Mouse (Mus musculus) hindlimb bud, embryonic 11.5 days (tissue): ENCODE data around the gene Alx3.
"Not testable (repeated sequence)": the region's sequence is repeated elsewhere in the genome, so short reads cannot be mapped to it uniquely, and the experiment has no call there.

ENCODE experiments used
- DNase-seq: peaks from one replicate; pipeline ENCODE4 v3.0.0-alpha.2; 2012; ENCODE audit warnings: low read depth, low spot score; ENCODE audit errors: extremely low spot score

Alx3 gene

DNA sequence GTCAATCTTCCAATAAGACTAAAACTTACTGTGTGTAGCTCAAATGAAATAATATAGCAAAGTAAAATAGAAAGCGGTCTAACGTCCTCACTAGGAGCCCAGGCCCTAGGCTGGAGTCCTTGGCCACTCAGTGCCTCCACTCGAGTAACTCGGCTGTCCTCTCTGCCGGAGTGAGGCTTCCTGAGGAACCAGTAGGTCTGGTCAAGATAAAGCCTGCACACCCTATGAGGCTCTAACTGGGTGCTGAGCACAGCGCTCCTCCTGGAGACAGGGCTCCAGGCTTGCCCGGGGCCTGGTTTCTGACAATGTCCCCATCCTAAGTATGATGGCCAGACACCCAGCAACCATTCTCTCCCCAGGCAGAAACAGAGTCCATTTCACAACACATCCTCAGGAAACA is 27.7 kb downstream of the Alx3 start:
- no peak for DNase-seq

- no peak for DNase-seq
These were observed 29.6 kb downstream of the Alx3 start for GRCm38 (mm10) chr3:107624424-107624823.

- DNase-seq = no peak
These were observed 30.7 kb downstream of the Alx3 start for GRCm38 (mm10) chr3:107625536-107625935.

GRCm38 (mm10) chr3:107626751-107627150 is 31.9 kb downstream of the Alx3 start:
- no peak for DNase-seq

- no peak for DNase-seq
These were observed 32.8 kb downstream of the Alx3 start for GRCm38 (mm10) chr3:107627641-107628040.

- DNase-seq = no peak
These were observed 33.7 kb downstream of the Alx3 start for GRCm38 (mm10) chr3:107628551-107628950.

GRCm38 (mm10) chr3:107629411-107629810 is 34.6 kb downstream of the Alx3 start:
- no peak for DNase-seq

DNA sequence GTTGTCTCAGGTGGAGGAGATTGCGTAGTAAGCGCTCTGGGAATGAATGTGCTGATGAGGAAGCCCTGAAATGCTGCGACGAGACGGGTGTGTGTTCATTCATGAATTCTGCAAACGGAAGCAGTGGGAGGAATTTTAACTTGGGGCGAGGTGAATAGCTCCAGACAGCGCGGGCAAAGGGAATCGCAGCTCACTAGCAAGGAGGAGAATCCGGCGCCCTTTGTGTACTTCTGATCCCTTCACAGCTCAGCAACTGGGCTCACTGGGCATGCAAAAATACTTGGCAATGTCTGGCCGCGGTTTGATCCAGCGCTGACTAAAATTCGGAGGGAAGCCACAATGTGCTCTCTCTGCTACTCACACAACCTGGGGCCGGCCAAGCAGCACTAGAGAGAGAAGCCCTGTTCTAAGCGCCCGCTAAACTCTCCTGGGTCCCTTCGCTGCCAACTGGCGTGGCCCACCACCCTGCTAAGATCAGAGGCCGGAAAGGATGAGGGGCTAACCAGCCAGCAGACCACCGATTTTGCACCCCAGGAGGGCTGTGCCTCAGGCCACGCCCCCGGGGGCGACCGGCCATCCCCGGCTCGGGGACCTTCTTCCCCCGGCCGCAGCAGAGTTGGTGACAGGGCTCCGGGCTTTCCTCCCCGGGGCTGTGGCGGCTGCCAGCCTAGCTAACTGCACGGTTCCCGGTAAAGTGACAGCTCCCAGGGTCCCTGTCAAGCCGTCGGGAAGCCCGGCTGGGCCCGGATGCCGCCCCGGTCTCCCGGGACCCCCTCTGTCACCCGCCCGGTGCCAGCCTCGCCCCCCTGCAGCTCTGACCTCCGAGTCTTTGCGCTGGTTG is 36.1 kb downstream of the Alx3 start, which contains the start of gene Gm10961:
TSS of gene Gm10961 (plus strand) at position 641 of the 841 bp plus-strand sequence.
- DNase-seq = no peak

- peak; percentile 91 for DNase-seq
These were observed 36.7 kb downstream of the Alx3 start, which contains the start of gene Strip1 for GRCm38 (mm10) chr3:107631523-107631958. TSS of gene Strip1 (minus strand) at chr3:107631694.

GRCm38 (mm10) chr3:107632786-107633185 is 38.0 kb downstream of the Alx3 start:
- no peak for DNase-seq

- DNase-seq = no peak
These were observed 39.1 kb downstream of the Alx3 start for GRCm38 (mm10) chr3:107633906-107634305.

DNA sequence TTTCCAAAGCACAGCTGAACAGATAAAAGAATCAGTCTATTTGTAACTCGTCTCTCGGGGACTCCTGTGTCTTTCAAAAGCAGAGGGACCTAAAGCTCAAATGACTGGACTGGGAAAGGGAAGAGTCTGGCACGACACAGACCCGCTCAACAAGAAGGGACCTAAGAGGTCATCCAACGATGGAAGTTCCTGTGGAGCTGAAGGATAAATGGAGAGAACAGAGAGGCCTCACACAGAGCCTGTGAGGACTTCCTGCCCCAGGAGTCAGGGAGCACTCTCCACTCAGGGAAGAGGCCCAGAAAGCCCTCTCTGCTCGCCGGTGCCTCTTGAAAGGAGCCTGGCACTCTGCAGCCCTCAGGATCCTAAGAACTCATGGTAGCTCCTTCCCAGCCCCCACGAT is 41.0 kb downstream of the Alx3 start:
- DNase-seq = no peak

DNA sequence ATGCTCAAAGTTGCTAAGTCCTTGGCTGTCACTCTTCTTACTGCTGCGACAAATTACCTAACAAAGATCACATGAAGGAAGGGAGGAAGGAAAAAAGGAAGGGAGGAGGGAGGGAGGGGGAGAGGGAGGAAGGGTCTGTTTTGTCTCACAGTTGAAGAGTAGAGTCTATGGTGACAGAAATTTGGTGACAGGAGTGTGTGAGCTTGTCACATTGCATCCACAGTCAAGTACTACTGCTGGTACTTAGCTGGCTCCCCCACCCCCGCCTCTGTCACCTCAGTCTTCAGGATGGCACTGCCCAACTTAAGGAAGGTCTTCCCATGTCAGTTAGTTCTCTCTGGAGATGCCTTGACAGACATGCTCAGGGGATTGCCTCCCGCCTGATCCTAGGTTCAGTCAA is 41.4 kb downstream of the Alx3 start:
- no peak for DNase-seq

DNA sequence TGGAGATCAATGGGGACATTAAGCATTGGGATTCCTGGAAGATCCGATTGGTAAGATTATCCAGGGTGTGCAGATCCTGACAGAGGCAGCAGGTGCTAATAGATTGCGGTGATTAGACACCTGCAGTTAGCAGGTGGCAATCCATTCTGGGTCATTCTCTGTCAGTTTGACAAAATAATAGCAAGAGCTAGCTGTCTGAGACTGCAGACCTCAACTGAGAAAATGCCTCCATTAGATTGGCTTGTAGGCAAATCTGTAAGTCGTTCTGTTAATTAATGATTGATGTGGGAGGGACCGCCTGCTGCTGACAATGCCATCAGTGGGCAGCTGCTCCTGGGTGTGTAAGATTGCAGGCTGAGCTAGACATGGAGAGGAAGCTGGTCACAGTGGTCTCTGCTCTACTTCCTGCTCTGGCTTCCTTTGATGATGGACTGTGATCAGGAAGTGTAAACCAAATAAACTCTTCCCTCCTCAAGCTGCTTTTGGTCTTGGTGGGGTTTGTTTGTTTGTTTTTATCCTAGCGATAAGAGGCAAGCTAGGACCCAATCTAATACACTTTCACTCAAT is 42.9 kb downstream of the Alx3 start:
- no peak for DNase-seq

DNA sequence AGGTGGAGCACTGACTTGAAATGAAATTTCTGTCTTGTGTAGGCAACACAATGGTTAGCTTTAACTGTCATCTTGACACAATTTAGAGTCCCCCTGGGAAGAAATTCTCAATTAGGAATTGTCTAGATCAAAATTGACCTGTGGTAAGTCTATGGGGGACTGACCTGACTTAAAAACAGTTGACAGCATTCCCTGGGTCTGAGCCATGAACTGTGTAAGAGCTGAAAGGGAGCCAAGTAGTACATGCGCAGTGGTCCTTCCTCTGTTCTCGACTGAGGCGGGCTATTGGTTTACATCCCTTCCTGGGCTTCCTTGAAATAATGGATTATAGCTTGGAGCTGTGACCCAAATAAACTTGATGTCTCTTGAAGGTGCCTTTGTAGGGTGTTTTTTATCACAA is 52.1 kb downstream of the Alx3 start:
- DNase-seq = no peak

DNA sequence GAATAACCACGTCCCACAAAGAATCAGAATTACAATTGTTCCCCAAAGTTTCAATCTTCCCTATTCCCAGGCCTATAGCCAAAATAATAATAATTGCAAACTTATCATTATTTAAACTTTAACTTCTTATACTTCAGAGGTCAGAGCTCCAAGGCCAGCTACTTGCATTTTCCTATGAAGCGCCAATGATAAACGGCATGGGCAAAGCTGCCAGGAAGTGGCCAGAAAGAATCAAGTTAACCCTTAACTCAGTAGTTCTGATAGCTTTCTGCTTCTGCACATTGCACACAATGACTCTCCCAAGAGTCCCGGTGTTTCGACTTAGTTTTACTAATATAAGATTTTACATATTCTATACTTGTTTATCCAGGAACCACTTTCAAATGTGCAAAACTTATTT is 55.4 kb downstream of the Alx3 start:
- not testable (repeated sequence) for DNase-seq

GRCm38 (mm10) chr3:107652968-107653367 is 58.1 kb downstream of the Alx3 start:
- no peak for DNase-seq

DNA sequence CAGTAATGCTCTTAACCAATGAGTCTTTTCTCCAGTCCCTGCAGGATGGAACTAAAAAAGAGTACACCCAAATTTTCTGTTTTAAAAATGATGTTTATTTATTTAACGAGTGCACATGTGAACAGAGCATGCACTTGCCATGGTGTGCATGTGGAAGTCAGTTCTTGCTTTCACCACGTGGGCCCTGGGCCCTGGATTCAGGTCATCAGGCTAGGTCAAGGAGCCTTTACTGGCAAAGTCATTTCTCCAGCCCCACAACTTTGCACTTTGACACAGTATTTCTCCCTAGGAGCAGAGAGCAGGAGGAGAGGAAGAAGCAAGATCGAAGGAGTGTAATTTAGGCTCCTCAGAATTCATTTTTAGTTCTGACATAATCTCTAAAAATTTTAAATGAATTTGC is 60.0 kb downstream of the Alx3 start:
- DNase-seq = no peak
